Comparison of ENCODE assay signal across 20 mouse cellular contexts in the genomic region with DNA sequence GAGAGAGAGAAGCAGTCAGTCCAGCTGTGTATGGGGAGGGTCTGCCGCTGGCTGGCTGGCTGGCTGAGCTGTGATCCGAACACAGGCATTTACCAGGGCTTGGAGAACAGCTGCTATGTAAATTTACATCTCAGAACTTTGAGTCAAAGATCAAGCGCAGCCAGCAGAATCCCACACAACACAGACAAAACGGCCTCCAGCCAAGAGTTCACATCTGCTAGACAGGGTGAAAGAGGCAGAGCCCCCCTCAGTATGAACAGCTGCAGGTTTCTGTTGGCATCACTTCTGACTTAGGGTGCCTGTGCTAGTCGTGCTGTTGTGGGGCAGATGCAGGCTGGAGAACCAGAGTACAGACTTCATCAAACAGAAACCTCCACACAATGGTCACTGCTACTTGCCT. TPM values are rescaled to one million over a fixed set of nuclear protein-coding genes. Genes with fewer than 3 reads are reported as not detected.
"Had no signal": no experiment of that assay in that cellular context is flagged by ENCODE, and none has a peak within 500 bp of the region (broad histone marks: within the 10 kb centered on the region; RNA-seq: fewer than 3 reads in every experiment).

No protein-coding gene starts in this region.

- H3K27ac ChIP-seq: kidney, postnatal 0 days; layer of hippocampus, adult 2 months; liver, embryonic 12.5 days; liver, embryonic 15.5 days; macrophage; midbrain, embryonic 12.5 days; midbrain, embryonic 15.5 days; neural tube, embryonic 13.5 days; stomach, embryonic 15.5 days had no signal

- H3K4me1 ChIP-seq: liver, embryonic 12.5 days; liver, embryonic 15.5 days; midbrain, embryonic 12.5 days had no signal

- H3K9ac ChIP-seq: liver, embryonic 12.5 days; liver, embryonic 15.5 days; midbrain, embryonic 12.5 days; midbrain, embryonic 15.5 days; neural tube, embryonic 13.5 days; stomach, embryonic 15.5 days had no signal

- H3K4me2 ChIP-seq: liver, embryonic 12.5 days; liver, embryonic 15.5 days; midbrain, embryonic 12.5 days; midbrain, embryonic 15.5 days; neural tube, embryonic 13.5 days; stomach, embryonic 15.5 days had no signal

- DNase-seq: kidney, adult 18-20 months; kidney, postnatal 25 days; layer of hippocampus, adult 9-11 months; lung, adult 18-20 months; retina, postnatal 1 day; right cerebral cortex, postnatal 25 days; spleen, adult 18-20 months; thymus, postnatal 4 days had no signal

- H3K36me3 ChIP-seq: liver, embryonic 12.5 days; liver, embryonic 15.5 days; midbrain, embryonic 12.5 days; midbrain, embryonic 15.5 days; neural tube, embryonic 13.5 days; stomach, embryonic 15.5 days had no signal

- H3K9me3 ChIP-seq: liver, embryonic 12.5 days; liver, embryonic 15.5 days; midbrain, embryonic 12.5 days; midbrain, embryonic 15.5 days; neural tube, embryonic 13.5 days; stomach, embryonic 15.5 days had no signal

- ATAC-seq: intestine, embryonic 16.5 days; liver, embryonic 12.5 days; midbrain, embryonic 15.5 days had no signal

- H3K27me3 ChIP-seq: liver, embryonic 12.5 days; liver, embryonic 15.5 days; midbrain, embryonic 12.5 days; midbrain, embryonic 15.5 days; neural tube, embryonic 13.5 days; stomach, embryonic 15.5 days had no signal

- H3K4me3 ChIP-seq: layer of hippocampus, adult 2 months; liver, embryonic 12.5 days; liver, embryonic 15.5 days; midbrain, embryonic 12.5 days; midbrain, embryonic 15.5 days; neural tube, embryonic 13.5 days; stomach, embryonic 15.5 days had no signal

RNA-seq across cellular contexts. Expression of a gene that starts 46.8 kb away (rescaled TPM):
- total RNA-seq: megakaryocyte, adult 5-6 weeks; neutrophil, adult 5-6 weeks had no signal
- polyA plus RNA-seq: macrophage had no signal
